Mouse (Mus musculus): ENCODE data around the gene L3mbtl3. TPM values are rescaled to one million over a fixed set of nuclear protein-coding genes. Genes with fewer than 3 reads are reported as not detected.
A peak's percentile ranks its signal among the peaks of the same experiment; 100 is the strongest.

Gene L3mbtl3
- polyA plus RNA-seq (2015; fragmentation: Nextera tagmentation; extraction: Ambion mirVana) = 11.8 and 13.5 TPM in 2 replicates

DNA sequence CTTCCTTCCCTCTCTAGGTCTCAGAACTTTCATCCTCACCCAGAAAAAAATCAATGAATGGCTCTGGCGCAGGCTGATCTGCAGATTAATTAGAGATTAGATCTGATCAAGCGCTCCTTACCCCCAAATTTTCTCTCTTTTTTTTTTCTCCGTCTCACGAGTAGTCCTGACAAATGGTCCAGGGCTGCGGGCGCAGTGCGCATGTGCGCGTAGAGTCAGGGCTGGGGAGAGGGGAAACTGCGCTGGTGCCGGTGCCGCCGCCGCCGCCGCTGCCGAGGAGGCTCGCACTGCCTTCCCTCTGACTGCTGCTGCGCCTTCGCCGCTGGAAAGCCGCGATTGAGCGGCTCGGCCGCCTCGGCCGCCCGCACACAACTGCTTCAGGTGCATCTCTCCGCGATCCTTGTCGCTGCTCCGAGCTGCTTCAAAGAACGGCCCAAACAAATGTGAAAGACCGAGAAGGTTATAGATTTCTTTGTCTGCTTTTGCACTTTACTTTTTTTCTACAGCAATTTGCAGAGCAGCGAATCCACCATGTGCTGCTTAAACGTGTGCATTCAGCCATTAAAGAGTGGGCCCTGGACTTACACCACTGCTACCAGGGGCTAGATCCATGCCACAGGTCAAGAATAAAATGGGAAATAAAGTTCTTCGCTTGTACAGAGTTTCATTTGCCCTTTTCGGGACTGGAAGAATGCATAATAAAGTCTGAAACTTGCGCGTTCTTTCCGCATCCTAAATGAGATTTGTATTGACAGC is at the start of gene L3mbtl3:
TSS of gene L3mbtl3 (minus strand) at position 182 of the 756 bp plus-strand sequence.
- ATAC-seq (ENCODE audit: low FRiP score, low TSS enrichment) = peak; percentile 82
- H3K27ac ChIP-seq (ENCODE audit: low read length) = peak within 1 kb of the TSS; percentile 94
- WGBS = 2% methylated on average over 42 of the region's 42 CpGs

DNA sequence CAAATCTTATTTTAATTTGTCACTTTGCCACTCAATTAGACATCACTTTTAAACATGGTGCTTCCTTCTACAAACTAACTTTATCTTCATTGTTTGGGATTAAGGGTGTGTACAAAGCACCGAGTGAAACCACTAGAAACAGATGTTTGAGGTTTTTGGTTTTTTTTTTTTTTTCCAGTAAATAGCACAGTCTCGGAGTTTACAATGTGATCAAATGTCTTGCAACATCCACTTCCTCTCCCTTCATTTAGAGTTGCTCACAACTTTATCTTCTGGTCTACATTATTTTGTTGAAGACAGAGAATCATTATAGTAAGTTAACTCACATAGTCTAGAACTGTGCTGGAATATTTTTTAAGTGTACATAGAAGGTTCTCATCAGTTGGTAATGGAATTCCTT is 45.4 kb upstream of the L3mbtl3 start:
- Histone ChIP-seq H3K27me3 (ENCODE audit: insufficient read depth, low read length) (no peaks in the 10 kb centered on the region), H3K4me3 (ENCODE audit: low read length) (no peak overlapping the region), H3K27ac (ENCODE audit: low read length) (no peak overlapping the region), H3K4me1 (ENCODE audit: insufficient read depth, low read length) (no peaks in the 10 kb centered on the region), H3K36me3 (ENCODE audit: insufficient read depth, low read length) (no peaks in the 10 kb centered on the region), H3K9ac (replicated peaks; ENCODE audit: low read length) (no peak overlapping the region), H3K9me3 (ENCODE audit: low read length) (no peaks in the 10 kb centered on the region; the same call in 1 of the 2 replicates), H3K4me2 (replicated peaks; ENCODE audit: low read depth, low read length) (no peak overlapping the region)
- 71% methylated on average over 2 of the region's 2 CpGs for WGBS
- no peak for ATAC-seq (ENCODE audit: low FRiP score, low TSS enrichment)

More for the DNA sequence above, at the start of gene L3mbtl3:
- Histone ChIP-seq H3K9ac (replicated peaks; ENCODE audit: low read length) (peak within 1 kb of the TSS; percentile 94), H3K36me3 (ENCODE audit: insufficient read depth, low read length) (no peaks in the 10 kb centered on the region), H3K4me1 (ENCODE audit: insufficient read depth, low read length) (0 out of 2 replicates have a peak, but pooled peaks cover 3% of the 10 kb centered on the region), H3K9me3 (ENCODE audit: low read length) (no peaks in the 10 kb centered on the region), H3K27me3 (ENCODE audit: insufficient read depth, low read length) (no peaks in the 10 kb centered on the region), H3K4me3 (ENCODE audit: low read length) (peak within 1 kb of the TSS; percentile 80), H3K4me2 (replicated peaks; ENCODE audit: low read depth, low read length) (peak within 1 kb of the TSS; percentile 90)

- ATAC-seq (ENCODE audit: low FRiP score, low TSS enrichment) = no peak
- Histone ChIP-seq H3K4me3 (ENCODE audit: low read length) (no peak overlapping the region), H3K9ac (replicated peaks; ENCODE audit: low read length) (no peak overlapping the region), H3K27ac (ENCODE audit: low read length) (no peak overlapping the region), H3K27me3 (ENCODE audit: insufficient read depth, low read length) (no peaks in the 10 kb centered on the region), H3K9me3 (ENCODE audit: low read length) (no peaks in the 10 kb centered on the region), H3K36me3 (ENCODE audit: insufficient read depth, low read length) (no peaks in the 10 kb centered on the region), H3K4me2 (replicated peaks; ENCODE audit: low read depth, low read length) (no peak overlapping the region), H3K4me1 (ENCODE audit: insufficient read depth, low read length) (no peaks in the 10 kb centered on the region)
These were observed 12.9 kb upstream of the L3mbtl3 start for GRCm38 (mm10) chr10:26388656-26389055.

- 80% methylated on average over 6 of the region's 6 CpGs for WGBS
- Histone ChIP-seq H3K36me3 (ENCODE audit: insufficient read depth, low read length) (no peaks in the 10 kb centered on the region), H3K27ac (ENCODE audit: low read length) (no peak overlapping the region), H3K4me3 (ENCODE audit: low read length) (no peak overlapping the region), H3K9me3 (ENCODE audit: low read length) (no peaks in the 10 kb centered on the region), H3K4me1 (ENCODE audit: insufficient read depth, low read length) (no peaks in the 10 kb centered on the region), H3K27me3 (ENCODE audit: insufficient read depth, low read length) (no peaks in the 10 kb centered on the region), H3K4me2 (replicated peaks; ENCODE audit: low read depth, low read length) (no peak overlapping the region), H3K9ac (replicated peaks; ENCODE audit: low read length) (no peak overlapping the region)
- no peak for ATAC-seq (ENCODE audit: low FRiP score, low TSS enrichment)
These were observed 1.5 kb upstream of the L3mbtl3 start for GRCm38 (mm10) chr10:26377332-26377602.

- Histone ChIP-seq H3K9me3 (ENCODE audit: low read length) (no peaks in the 10 kb centered on the region), H3K4me3 (ENCODE audit: low read length) (peak overlapping the region; percentile 80)
These were observed 968 bp upstream of the L3mbtl3 start for GRCm38 (mm10) chr10:26376546-26377331.

GRCm38 (mm10) chr10:26375351-26375751 is 420 bp downstream of the L3mbtl3 start:
- H3K4me2 ChIP-seq (replicated peaks; ENCODE audit: low read depth, low read length) = peak overlapping the region; percentile 90
- peak overlapping the region; percentile 94 for H3K27ac ChIP-seq (ENCODE audit: low read length)
- H3K36me3 ChIP-seq (ENCODE audit: insufficient read depth, low read length) = no peaks in the 10 kb centered on the region
- H3K27me3 ChIP-seq (ENCODE audit: insufficient read depth, low read length) = no peaks in the 10 kb centered on the region
- H3K9ac ChIP-seq (replicated peaks; ENCODE audit: low read length) = peak overlapping the region; percentile 94
- ATAC-seq (ENCODE audit: low FRiP score, low TSS enrichment) = peak; percentile 41
- H3K9me3 ChIP-seq (ENCODE audit: low read length) = no peaks in the 10 kb centered on the region
- H3K4me3 ChIP-seq (ENCODE audit: low read length) = peak overlapping the region; percentile 80
- 0% methylated on average over 7 of the region's 30 CpGs for WGBS
- 0 out of 2 replicates have a peak, but pooled peaks cover 3% of the 10 kb centered on the region for H3K4me1 ChIP-seq (ENCODE audit: insufficient read depth, low read length)

More at GRCm38 (mm10) chr10:26376546-26377331, 968 bp upstream of the L3mbtl3 start:
- Histone ChIP-seq H3K4me2 (replicated peaks; ENCODE audit: low read depth, low read length) (peak overlapping the region; percentile 90), H3K27me3 (ENCODE audit: insufficient read depth, low read length) (no peaks in the 10 kb centered on the region), H3K9ac (replicated peaks; ENCODE audit: low read length) (peak overlapping the region; percentile 94), H3K36me3 (ENCODE audit: insufficient read depth, low read length) (no peaks in the 10 kb centered on the region), H3K27ac (ENCODE audit: low read length) (no peak overlapping the region), H3K4me1 (ENCODE audit: insufficient read depth, low read length) (0 out of 2 replicates have a peak, but pooled peaks cover 3% of the 10 kb centered on the region)
- no peak for ATAC-seq (ENCODE audit: low FRiP score, low TSS enrichment)
- WGBS = 36% methylated on average over 10 of the region's 10 CpGs

GRCm38 (mm10) chr10:26374436-26375311 is 1.1 kb downstream of the L3mbtl3 start:
- Histone ChIP-seq H3K4me3 (ENCODE audit: low read length) (peak overlapping the region; percentile 80), H3K9me3 (ENCODE audit: low read length) (no peaks in the 10 kb centered on the region), H3K27me3 (ENCODE audit: insufficient read depth, low read length) (no peaks in the 10 kb centered on the region), H3K36me3 (ENCODE audit: insufficient read depth, low read length) (no peaks in the 10 kb centered on the region), H3K4me1 (ENCODE audit: insufficient read depth, low read length) (0 out of 2 replicates have a peak, but pooled peaks cover 3% of the 10 kb centered on the region), H3K9ac (replicated peaks; ENCODE audit: low read length) (peak overlapping the region; percentile 94), H3K27ac (ENCODE audit: low read length) (peak overlapping the region; percentile 94), H3K4me2 (replicated peaks; ENCODE audit: low read depth, low read length) (peak overlapping the region; percentile 90)
- ATAC-seq (ENCODE audit: low FRiP score, low TSS enrichment) = peak; percentile 58
- whole genome bisulfite sequencing = under 1% methylated on average over 75 of the region's 101 CpGs

GRCm38 (mm10) chr10:26373951-26374435 is 1.8 kb downstream of the L3mbtl3 start:
- ATAC-seq (ENCODE audit: low FRiP score, low TSS enrichment) = peak; percentile 60
- Histone ChIP-seq H3K9ac (replicated peaks; ENCODE audit: low read length) (peak overlapping the region; percentile 94), H3K9me3 (ENCODE audit: low read length) (no peaks in the 10 kb centered on the region), H3K36me3 (ENCODE audit: insufficient read depth, low read length) (no peaks in the 10 kb centered on the region), H3K27ac (ENCODE audit: low read length) (peak overlapping the region; percentile 94), H3K4me1 (ENCODE audit: insufficient read depth, low read length) (0 out of 2 replicates have a peak, but pooled peaks cover 3% of the 10 kb centered on the region), H3K4me3 (ENCODE audit: low read length) (peak overlapping the region; percentile 80), H3K27me3 (ENCODE audit: insufficient read depth, low read length) (no peaks in the 10 kb centered on the region), H3K4me2 (replicated peaks; ENCODE audit: low read depth, low read length) (peak overlapping the region; percentile 90)
- WGBS = 0% methylated on average over 58 of the region's 71 CpGs

Measured in kidney, embryonic 16.5 days (tissue).